Mouse (Mus musculus): Measurements from ENCODE around the gene Crkl.
"Not testable (repeated sequence)": the region's sequence is repeated elsewhere in the genome, so short reads cannot be mapped to it uniquely, and the experiment has no call there.

The Crkl gene

DNA sequence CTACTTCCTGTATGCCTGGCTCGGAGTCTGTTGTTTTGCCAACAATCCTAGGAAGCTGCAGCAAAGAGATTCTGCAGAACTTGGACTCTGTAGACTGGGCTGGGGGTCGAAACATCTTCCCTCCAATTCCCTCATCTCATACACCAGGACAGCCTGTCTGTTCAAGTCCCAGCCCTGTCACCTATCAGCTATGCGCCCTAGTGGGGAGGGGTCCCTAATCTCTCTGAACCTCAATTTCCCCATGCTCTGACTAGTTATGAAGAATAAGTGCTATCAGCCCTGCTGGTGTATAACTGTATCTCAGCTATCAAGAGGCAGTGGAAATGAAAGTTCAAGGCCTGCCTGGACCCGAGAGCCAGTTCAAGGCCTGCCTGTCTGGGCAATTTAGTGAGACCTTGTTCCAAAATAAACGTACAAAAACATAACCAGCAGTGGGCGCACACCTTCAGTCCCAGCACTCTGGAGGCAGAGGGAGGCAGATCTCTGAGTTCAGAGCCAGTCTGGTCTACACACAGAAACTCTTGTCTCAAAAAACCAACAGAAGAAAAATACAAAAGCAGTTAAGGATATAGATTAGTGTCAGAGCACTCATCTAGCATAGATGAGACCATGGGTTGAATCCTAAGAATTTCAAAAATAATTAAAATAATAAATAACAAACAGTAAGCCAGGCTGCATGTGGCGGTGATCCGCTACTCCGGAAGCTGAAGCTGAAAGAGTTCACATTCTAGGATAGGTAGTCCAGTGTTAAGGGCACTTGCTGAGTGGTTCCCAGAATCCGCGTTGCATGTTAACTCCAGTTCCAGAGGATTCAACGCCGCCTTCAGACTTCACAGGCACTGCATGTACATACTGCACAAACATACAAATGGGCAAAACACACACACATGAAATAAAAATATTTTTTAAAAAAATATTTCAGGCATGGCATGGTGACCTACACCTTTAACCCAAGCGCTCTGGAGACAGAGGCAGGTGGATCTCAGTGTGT lies 37.0 kb downstream of the Crkl start:
- DNase-seq = no peak

DNA sequence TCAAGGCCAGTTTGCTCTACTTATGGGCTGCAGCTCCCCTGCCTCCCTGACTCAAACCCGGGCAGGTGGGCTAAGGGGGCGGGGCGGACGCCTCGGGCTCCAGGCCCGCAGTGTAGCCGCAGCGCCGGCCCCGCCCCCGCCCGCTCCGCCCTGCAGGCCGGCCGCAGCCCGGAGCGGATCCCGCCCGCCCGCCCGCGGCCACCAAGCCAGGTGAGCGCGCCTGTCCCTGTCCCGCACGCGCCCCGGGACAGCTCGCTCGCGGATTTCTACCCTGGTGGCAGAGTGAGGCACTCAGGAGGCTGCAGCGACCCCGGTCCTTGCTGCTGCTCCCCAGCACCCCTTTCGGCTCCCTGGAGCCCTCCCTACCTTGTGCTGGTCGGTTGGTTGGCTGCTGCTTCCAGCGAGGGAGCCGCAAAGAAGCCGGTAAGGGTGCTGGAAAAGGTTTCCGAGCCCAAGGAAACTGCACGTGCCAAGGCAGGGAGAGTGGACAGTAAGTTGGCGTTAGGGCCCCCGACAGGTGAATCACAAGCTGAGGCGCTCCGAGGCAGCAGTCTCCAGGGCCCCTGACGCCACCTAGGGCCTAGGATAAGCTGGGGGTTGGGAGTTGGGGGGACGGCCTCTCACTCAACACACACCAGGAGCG lies 37.8 kb downstream of the Crkl start, which contains the start of gene Aifm3:
Gene Aifm3 (plus strand): TSS at position 143 of the 643 bp plus-strand sequence.
- DNase-seq = peak; percentile 57

DNA sequence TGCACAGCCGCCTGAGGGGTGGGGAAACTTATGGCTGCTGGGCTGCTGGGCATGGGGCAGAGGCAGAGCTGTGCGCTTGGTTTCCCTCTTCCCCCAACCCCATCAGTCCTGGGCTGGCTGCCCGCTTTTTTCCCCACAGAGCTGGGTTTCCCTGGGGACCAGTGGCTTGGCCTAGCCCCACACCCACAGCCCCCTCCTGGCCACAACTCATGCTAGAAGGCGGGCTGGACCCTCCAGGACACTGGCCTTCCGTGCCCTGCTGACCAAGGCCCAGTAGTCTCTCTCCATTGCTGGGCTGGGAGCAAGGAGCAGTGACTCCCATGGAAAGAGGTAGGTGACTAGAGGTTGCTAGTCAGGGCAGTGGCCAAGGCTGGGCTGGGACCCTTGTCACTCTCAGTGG lies 39.4 kb downstream of the Crkl start:
- no peak for DNase-seq

DNA sequence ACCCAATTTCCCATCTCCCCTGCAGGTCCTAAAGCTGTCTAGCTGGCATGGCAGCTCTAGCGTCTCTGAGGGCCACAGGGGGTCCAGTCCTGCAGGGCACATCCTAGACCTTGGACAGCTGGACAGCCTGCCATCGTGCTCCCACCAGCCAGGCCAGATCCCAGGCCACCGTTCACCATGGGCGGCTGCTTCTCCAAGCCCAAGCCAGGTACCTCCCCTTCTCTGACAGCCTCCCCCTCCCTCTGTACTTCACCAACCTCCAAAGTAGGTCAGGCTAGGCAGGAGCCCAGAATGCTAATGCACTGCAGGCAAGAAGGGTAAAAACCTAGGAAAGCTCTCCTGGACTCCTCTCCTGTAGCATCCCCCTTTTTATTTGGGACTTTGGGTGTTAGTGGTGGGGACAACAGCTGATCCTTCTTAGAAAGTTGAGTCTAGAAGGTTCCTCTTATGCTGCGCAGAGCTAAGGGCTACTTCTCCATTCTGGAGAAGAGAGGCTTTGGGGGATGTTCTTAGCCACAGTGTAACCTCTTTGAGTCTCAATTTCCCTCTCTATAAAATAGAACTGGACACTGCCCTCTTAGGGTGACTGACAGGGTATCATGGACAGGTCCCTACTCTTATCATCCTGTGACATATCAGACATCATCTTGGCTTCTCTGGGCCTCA lies 40.2 kb downstream of the Crkl start:
- DNase-seq = no peak

DNA sequence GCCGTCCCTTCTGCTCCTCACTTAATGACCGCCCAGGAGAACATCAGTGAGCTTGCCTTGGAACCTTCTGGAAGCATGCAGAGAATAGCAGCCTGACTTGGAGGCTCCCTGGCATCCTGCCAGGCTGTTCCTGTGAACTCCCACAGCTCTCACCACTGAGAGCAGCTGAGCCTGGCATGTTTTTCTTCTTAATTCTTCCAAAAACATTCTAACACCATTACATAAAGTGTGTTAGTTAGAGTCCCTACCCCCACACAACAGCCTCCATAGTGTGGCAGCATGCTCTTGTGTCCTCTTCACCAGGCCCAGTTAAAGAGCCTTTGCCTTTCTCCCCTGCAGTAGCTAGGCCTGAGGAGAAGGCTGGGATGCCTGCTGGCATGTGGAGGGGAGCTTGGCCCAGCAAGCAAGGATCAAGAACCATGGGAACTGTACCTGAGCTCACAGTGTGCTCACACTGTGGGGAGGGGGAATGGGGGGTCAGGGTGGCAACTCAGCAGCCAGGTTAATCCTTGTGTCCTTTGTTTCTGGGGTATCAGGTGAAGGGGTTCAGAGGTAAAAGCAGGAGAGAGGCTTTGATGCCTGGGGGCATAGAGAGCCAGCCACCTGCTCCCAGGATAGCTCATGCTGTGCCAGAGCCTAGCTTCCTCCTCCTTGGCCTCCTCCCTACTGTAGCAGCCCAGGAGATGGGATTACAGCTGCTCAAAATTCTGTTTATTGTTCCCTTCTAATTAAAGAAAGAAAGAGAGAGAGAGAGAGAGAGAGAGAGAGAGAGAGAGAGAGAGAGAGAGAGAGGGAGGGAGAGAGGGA lies 44.9 kb downstream of the Crkl start:
- DNase-seq = peak; percentile 87

DNA sequence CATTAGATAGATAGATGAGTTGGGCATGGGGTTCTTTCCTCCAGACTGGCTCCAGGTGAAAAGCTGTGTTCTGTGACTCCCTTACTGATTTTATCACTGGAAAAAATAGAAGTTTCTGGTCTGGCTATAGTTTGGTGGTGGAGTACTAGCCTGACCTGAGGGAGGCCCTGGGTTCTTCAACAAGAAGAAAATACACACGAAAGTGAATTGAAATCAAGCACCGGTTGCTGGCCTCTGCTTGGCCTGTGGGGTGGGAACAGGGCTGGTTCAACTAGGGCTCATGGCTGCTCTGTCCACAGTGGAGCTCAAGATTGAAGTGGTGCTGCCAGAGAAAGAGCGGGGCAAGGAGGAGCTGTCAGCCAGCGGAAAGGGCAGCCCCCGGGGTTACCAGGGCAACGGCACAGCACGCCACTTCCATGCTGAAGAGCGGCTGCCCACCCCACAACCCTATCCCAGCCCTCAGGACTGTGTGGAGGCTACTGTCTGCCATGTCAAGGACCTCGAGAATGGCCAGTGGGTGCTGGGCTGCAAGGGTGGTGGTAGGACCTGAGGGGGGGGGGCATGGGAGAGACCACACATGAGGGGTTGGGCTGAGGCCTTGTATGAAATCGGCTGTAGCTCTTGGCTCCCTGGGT lies 47.6 kb downstream of the Crkl start:
- no peak for DNase-seq

DNA sequence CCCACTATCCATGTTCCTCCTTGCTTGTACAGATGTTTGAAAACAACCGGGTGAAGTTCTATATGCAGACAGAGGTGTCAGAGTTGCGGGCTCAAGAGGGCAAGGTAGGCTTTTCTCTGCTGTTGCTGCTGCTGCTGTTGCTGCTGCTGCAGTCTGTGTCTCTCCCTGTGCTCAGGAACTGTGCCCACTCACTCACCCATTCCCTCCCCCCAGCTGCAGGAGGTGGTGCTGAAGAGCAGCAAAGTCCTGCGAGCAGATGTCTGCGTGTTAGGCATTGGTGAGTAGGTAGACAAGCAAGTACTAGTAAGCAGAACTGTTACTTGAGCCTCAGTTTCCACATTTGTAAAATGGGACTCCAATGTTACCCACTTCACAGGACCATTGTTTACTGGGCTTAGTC lies 50.9 kb downstream of the Crkl start:
- no peak for DNase-seq

DNA sequence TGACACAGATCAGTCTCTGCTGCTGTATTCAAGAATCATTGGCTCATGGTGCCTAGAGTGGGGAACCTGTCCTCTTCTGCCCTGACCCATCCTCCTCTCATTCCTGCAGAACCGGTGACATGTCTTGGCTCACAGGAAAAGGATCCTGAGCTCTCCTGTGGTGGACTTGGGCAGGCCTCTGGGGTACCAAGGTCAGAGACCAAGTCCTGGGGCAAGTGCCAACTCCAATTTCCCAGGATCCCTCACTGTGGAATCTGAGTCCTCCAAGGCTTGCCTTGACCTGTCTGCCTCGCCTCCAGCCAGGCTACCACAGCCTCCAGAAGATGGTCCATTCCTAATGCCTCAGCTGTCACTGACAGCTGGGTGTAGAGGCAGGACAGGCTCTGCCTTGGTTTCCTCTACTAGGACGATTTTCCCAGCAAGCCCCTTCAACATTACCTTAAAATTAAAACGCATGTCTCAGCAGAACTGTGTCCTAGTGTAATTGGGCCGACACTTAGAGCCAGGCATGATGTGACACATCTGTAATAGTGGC lies 55.3 kb downstream of the Crkl start:
- DNase-seq = no peak

DNA sequence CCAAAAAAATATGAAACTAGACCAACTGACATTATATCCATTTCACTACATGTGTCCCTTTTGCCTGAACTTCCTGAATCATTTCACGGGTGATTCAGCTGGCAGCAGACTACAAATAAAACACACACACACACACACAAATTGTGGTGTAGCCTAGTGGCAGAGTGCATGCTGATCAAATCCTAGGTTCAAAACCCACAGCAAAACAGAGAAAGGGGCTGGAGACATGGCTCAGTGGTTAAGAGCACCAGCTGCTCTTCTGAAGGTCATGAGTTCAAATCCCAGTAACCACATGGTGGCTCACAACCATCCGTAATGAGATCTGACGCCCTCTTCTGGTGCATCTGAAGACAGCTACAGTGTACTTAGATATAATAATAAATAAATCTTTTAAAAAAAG lies 56.2 kb downstream of the Crkl start:
- DNase-seq = not testable (repeated sequence)

DNA sequence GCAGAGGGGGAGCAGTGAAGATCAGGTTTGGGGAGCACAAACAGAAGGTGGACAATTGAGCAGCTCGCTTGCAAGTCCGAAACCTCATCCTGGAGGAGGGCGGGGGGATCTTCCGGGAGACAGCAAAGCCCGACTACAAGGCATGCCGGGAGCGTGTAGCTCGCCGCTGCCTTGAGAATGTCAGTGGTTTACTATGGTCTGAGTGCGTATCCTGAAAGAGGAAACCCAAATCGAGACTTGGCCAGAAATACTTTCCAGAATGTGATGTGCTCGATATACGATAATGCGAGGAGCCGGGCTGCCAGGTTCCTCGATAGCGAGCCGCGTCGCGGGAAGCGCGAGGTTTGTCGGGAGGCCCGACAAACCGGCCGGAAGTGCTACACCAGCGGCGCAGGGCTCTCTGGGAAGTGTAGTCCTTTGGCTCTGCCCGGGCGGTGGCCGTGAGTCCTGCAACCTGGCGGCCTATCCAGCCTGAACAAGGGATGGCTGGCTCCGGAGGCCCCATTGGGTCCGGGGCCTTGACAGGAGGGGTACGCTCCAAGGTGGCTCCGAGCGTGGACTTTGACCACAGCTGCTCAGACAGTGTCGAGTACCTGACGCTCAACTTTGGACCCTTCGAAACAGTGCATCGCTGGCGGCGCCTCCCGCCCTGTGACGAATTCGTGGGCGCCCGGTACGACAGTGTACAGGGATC lies 56.9 kb downstream of the Crkl start, which contains the start of gene Lztr1:
Gene Lztr1 (plus strand): TSS at position 143 of the 694 bp plus-strand sequence.
- peak; percentile 93 for DNase-seq

DNA sequence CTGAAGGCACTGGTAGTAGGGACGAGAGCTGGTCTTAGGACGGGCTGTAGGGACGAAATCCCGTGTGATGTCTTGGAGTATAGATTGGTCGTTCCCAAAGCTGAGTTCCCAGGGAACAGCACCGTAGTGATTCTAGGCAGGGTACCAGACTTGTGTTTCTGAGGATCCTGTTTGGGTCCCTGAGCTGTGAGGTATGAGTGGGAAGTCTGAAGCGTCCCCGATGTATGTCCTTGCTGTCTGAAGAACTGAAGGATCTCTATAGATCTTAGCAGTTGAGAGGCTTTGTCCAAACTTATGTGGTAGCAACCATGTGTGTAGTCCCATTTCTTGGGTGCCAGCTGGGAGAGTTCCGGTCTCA lies 57.4 kb downstream of the Crkl start:
- DNase-seq = no peak

DNA sequence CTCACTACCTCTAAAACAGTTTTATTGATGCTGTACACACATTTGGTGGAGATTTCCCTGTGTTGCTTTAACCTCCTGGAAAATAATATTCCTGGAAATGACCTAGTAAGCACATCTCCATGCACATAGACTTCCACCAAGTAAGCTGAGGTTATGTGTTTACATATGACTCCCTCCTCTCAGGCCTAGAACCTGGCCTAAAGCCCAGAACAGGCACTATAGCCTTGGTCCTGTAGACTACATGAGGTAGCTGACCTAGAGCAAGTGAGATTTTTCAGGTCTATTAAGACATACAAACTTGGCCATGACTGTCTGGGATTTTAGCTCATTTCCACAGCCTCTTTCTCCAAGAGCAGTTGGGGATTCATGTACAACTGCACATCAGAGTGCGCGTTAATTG lies 58.4 kb downstream of the Crkl start:
- DNase-seq = no peak

DNA sequence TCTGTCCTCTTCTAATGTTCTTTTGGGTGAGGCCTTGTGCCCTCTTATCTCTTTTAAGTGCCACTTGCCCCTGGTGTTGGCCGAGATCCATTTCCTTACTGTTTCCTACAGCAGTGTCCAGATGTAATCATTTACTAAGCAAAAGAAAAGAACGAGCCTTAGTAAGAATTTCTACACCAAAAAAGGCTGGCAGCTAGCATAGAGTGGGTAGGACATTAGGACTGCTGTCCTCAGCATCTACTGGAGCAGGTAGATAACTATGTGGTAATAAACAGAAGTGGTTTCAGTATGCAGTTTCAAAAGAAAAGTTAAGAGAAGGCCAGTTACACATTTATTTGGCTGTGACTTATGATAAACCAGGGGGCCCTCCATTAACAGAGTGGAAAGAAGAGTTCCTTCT lies 58.9 kb downstream of the Crkl start:
- DNase-seq = no peak

DNA sequence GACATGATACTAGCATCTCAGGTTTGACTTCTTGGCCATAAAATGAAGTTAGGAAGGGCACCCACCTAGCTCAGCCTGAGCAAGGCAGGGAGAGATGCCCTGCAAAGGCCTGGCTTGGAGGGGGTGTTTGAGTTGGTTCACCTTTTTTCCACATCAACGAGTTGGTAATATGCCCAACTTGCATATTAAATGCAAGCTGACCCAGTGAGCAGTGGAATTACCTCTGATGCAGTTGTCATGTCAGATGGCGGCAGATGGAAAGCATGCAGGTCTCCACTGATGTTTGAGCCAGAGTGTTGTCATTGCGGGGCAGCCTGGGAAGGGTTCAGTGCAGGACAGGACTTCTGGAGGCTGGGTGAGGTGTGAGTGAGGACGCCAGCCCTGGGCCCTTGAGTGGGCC lies 59.6 kb downstream of the Crkl start:
- DNase-seq = no peak

DNA sequence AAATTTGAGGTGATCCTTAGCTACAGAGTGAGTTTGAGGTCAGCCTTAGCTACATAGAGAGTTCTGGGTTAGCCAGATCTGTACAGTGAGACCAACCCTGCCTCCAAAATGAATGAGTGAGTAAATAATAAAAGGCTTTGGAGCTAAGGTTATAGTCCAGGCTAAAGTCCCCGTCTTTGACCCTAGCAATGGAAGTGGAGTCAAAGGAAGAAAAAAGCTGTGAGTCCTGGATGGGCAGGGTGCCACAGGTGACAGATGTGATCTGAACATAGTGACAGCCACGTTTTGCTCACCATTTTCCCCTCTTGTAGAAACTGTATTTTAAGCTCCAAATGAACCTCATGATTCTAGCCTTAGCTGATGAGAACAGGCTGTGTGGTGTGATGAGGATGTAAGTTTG lies 67.1 kb downstream of the Crkl start:
- no peak for DNase-seq

DNA sequence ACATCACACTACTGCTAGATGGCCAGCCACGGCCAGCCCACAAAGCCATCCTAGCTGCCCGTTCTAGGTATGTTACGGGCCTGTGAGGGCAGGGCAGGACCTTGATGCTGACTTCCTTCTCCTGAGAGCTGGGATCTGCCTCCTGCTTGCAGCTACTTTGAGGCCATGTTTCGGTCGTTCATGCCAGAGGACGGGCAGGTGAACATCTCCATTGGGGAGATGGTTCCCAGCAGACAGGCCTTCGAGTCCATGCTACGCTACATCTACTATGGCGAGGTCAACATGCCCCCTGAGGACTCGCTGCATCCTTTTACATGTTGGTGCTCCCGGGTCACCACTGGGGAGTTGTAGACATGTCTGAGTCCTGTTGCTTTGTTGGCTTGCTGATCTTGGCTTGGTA lies 72.4 kb downstream of the Crkl start:
- no peak for DNase-seq

DNA sequence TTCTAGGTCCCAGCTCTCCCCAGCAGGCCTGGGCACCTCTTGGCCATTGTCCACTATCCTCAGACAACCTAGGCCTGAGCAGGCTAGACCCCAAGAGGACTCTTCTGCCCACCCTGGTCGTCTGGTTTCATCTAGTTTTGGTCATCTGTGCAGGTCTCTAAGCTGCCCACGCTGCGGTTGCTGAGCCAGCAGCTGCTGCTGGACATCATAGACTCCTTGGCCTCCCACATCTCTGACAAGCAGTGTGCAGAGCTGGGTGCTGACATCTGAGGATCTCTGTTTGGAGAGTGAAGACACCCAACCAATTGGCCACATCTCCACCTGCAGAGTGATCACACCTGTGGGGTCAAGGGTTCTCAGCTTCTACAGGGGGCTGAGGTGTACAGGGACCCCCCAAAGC lies 73.7 kb downstream of the Crkl start:
- no peak for DNase-seq

DNA sequence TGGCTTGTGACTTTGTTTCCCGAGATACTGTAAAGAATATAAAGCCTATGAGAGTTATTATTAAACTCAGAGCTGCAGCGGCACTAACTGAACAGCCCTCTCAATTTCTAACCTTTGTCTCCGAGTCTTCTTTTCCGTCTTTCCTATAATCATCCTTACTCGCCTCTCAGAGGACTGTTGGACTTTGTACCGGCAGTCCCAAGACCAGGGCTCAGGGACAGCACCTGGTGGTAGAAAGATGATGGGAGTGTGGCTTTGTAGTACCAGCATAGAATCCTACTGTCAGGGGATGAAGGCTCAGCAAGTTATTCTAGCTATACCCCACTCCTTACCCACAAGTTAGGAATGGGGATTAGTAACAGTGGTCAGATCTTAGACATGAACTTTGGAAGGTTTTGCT lies 74.4 kb downstream of the Crkl start:
- peak; percentile 50 for DNase-seq

DNA sequence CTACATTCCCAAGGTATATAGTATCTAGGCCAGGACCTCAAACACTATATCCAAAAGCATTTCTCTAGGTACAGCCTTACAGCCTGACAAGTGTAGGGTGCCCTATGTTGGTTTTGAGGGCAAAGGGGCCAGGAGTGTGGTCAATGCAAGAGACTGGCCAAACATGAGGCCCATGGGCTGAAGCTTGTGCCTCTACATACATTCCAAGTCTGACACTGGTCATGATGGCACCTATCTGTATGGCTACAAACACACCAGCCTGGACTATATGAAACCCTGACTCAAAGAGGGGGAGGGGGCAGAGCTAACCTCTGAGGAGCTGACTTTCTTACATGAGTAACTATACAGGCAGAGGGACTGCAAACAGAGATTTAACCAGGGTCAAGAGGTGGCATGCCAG lies 75.8 kb downstream of the Crkl start:
- no peak for DNase-seq

DNA sequence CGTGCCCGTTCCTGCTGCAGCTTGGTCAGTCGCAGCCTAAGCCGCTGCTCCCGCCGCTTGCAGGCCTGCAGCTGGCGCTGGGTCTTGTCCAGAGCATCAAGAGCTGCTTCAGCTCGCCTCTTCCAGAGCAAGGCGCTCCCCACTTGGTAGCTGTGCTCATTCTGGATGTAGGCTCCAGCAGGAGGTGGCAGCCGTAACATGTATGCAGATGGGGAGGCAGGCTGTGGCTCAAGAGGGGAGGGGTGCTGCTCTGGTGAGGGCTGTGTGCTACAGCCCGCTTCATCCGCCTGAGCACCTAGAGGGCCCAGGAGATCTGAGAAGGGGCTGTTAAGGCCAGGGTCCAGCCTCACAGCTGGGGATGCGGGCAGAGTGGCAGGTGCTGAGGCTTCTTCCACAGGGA lies 76.5 kb downstream of the Crkl start:
- no peak for DNase-seq

DNA sequence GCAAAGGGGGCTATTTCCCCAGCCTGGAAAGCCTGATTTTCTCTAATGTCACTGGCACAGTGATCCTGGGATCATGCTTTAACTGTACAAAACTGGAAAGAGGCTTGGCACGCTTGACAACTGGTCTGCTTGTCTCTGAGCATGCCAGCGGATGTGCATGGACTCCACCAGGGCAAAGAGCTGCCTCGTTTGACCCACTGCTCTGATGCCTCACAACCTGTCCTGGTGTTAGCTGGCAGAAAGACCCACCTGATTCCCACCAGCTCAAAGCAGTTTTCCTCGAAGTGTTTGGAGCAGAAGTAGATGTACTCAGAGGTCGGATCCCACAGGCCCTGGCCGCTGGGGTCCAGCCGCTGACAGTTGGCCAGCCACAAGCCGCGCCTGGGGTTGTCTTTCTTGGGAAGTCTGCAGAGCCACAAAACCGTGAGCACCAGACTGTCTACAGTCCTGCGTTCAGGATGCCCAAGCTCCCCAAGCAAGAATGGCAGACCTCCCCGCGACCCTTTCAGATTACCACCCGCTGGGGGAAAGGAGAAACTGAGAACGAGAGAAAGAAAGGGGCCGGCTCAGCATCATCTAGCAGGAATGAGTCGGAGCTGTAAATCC lies 78.3 kb downstream of the Crkl start:
- peak; percentile 6 for DNase-seq

Measured in kidney, postnatal 10 days (tissue).